Mouse (Mus musculus): Measurements from ENCODE around the gene Kif24. TPM values are rescaled to one million over a fixed set of nuclear protein-coding genes. Genes with fewer than 3 reads are reported as not detected.

Gene Kif24
- 2.9 and 4.1 TPM in 2 replicates for polyA plus RNA-seq (2015; fragmentation: Nextera tagmentation; extraction: Ambion mirVana)

GRCm38 (mm10) chr4:41464345-41465286 lies at the start of gene Kif24, which contains the start of gene Nudt2:
Gene Kif24 (minus strand): TSS chr4:41464887.
Gene Nudt2 (plus strand): TSS chr4:41465151.
- H3K27ac ChIP-seq (replicated peaks) = peak within 1 kb of the TSS; percentile 86
- no peaks in the 10 kb centered on the region for H3K9me3 ChIP-seq
- H3K4me2 ChIP-seq = peak within 1 kb of the TSS; percentile 72
- H3K9ac ChIP-seq = peak within 1 kb of the TSS; percentile 75
- peak; percentile 99 for ATAC-seq (ENCODE audit: low FRiP score, low read depth)
- no peaks in the 10 kb centered on the region for H3K27me3 ChIP-seq
- no peaks in the 10 kb centered on the region for H3K36me3 ChIP-seq
- WGBS = under 1% methylated on average over 70 of the region's 70 CpGs
- H3K4me1 ChIP-seq (replicated peaks) = peaks cover 21% of the 10 kb centered on the region
- peak within 1 kb of the TSS; percentile 65 for H3K4me3 ChIP-seq

- H3K27ac ChIP-seq (replicated peaks) = peak overlapping the region; percentile 23
- H3K4me3 ChIP-seq = no peak overlapping the region
- H3K4me1 ChIP-seq (replicated peaks) = peaks cover 7% of the 10 kb centered on the region
- 0 out of 2 replicates have a peak overlapping the region, but pooled peaks have one; percentile 19 for H3K4me2 ChIP-seq
- ATAC-seq (ENCODE audit: low FRiP score, low read depth) = no peak
- no peak overlapping the region for H3K9ac ChIP-seq
- H3K27me3 ChIP-seq = no peaks in the 10 kb centered on the region
- 0 out of 2 replicates have a peak, but pooled peaks cover 1% of the 10 kb centered on the region for H3K36me3 ChIP-seq
- WGBS = 25% methylated on average over 8 of the region's 8 CpGs
- no peaks in the 10 kb centered on the region for H3K9me3 ChIP-seq
Measured at GRCm38 (mm10) chr4:41513714-41514113, 49.0 kb upstream of the Kif24 start.

GRCm38 (mm10) chr4:41513309-41513708 lies 48.6 kb upstream of the Kif24 start:
- Histone ChIP-seq H3K4me1 (replicated peaks) (peaks cover 7% of the 10 kb centered on the region), H3K4me3 (no peak overlapping the region), H3K4me2 (0 out of 2 replicates have a peak overlapping the region, but pooled peaks have one; percentile 19), H3K9ac (no peak overlapping the region), H3K27me3 (no peaks in the 10 kb centered on the region), H3K27ac (replicated peaks) (peak overlapping the region; percentile 23), H3K9me3 (no peaks in the 10 kb centered on the region), H3K36me3 (no peaks in the 10 kb centered on the region)
- no peak for ATAC-seq (ENCODE audit: low FRiP score, low read depth)
- 31% methylated on average over 4 of the region's 4 CpGs for WGBS

- no peak overlapping the region for H3K9ac ChIP-seq
- no peak overlapping the region for H3K27ac ChIP-seq (replicated peaks)
- 0 out of 2 replicates have a peak, but pooled peaks cover 2% of the 10 kb centered on the region for H3K27me3 ChIP-seq
- H3K36me3 ChIP-seq = no peaks in the 10 kb centered on the region
- WGBS = 46% methylated on average over 7 of the region's 7 CpGs
- peaks cover 27% of the 10 kb centered on the region for H3K4me1 ChIP-seq (replicated peaks)
- H3K9me3 ChIP-seq = no peaks in the 10 kb centered on the region
- ATAC-seq (ENCODE audit: low FRiP score, low read depth) = no peak
- no peak overlapping the region for H3K4me3 ChIP-seq
- peak overlapping the region; percentile 74; the same call in 1 of the 2 replicates for H3K4me2 ChIP-seq
Measured at GRCm38 (mm10) chr4:41507998-41508397, 43.3 kb upstream of the Kif24 start.

GRCm38 (mm10) chr4:41507326-41507924 lies 42.7 kb upstream of the Kif24 start:
- Histone ChIP-seq H3K9me3 (no peaks in the 10 kb centered on the region), H3K4me3 (peak overlapping the region; percentile 47), H3K4me2 (peak overlapping the region; percentile 74), H3K27ac (replicated peaks) (peak overlapping the region; percentile 70), H3K9ac (peak overlapping the region; percentile 62), H3K36me3 (no peaks in the 10 kb centered on the region), H3K27me3 (0 out of 2 replicates have a peak, but pooled peaks cover 2% of the 10 kb centered on the region), H3K4me1 (replicated peaks) (peaks cover 33% of the 10 kb centered on the region)
- ATAC-seq (ENCODE audit: low FRiP score, low read depth) = peak; percentile 12; the same call in 1 of the 2 replicates
- 2% methylated on average over 22 of the region's 22 CpGs for WGBS

- peak; percentile 70 for ATAC-seq (ENCODE audit: low FRiP score, low read depth)
- Histone ChIP-seq H3K9me3 (no peaks in the 10 kb centered on the region), H3K27ac (replicated peaks) (peak overlapping the region; percentile 70), H3K27me3 (0 out of 2 replicates have a peak, but pooled peaks cover 2% of the 10 kb centered on the region), H3K9ac (peak overlapping the region; percentile 62), H3K4me1 (replicated peaks) (peaks cover 38% of the 10 kb centered on the region), H3K4me2 (peak overlapping the region; percentile 74), H3K36me3 (no peaks in the 10 kb centered on the region), H3K4me3 (peak overlapping the region; percentile 47)
- under 1% methylated on average over 29 of the region's 29 CpGs for WGBS
Measured at GRCm38 (mm10) chr4:41506906-41507305, 42.2 kb upstream of the Kif24 start.

- H3K4me1 ChIP-seq (replicated peaks) = peaks cover 40% of the 10 kb centered on the region
- H3K27me3 ChIP-seq = peaks cover 4% of the 10 kb centered on the region; the same call in 1 of the 2 replicates
- no peak for ATAC-seq (ENCODE audit: low FRiP score, low read depth)
- peak overlapping the region; percentile 70; the same call in 1 of the 2 replicates for H3K27ac ChIP-seq (replicated peaks)
- no peaks in the 10 kb centered on the region for H3K9me3 ChIP-seq
- H3K36me3 ChIP-seq = no peaks in the 10 kb centered on the region
- peak overlapping the region; percentile 47; the same call in 1 of the 2 replicates for H3K4me3 ChIP-seq
- peak overlapping the region; percentile 74 for H3K4me2 ChIP-seq
- WGBS = 11% methylated on average over 13 of the region's 13 CpGs
- no peak overlapping the region for H3K9ac ChIP-seq
Measured at GRCm38 (mm10) chr4:41506156-41506555, 41.5 kb upstream of the Kif24 start.

GRCm38 (mm10) chr4:41505131-41505551 lies 40.5 kb upstream of the Kif24 start:
- no peak overlapping the region for H3K4me3 ChIP-seq
- no peak overlapping the region for H3K4me2 ChIP-seq
- peaks cover 40% of the 10 kb centered on the region for H3K4me1 ChIP-seq (replicated peaks)
- WGBS = 55% methylated on average over 11 of the region's 11 CpGs
- no peaks in the 10 kb centered on the region for H3K9me3 ChIP-seq
- H3K27me3 ChIP-seq = peaks cover 14% of the 10 kb centered on the region
- ATAC-seq (ENCODE audit: low FRiP score, low read depth) = no peak
- no peaks in the 10 kb centered on the region for H3K36me3 ChIP-seq
- no peak overlapping the region for H3K27ac ChIP-seq (replicated peaks)
- H3K9ac ChIP-seq = no peak overlapping the region

- Histone ChIP-seq H3K36me3 (no peaks in the 10 kb centered on the region), H3K27ac (replicated peaks) (no peak overlapping the region), H3K4me2 (no peak overlapping the region), H3K4me1 (replicated peaks) (peaks cover 41% of the 10 kb centered on the region), H3K27me3 (peaks cover 22% of the 10 kb centered on the region), H3K9ac (no peak overlapping the region), H3K9me3 (no peaks in the 10 kb centered on the region), H3K4me3 (no peak overlapping the region)
- 67% methylated on average over 5 of the region's 5 CpGs for WGBS
- ATAC-seq (ENCODE audit: low FRiP score, low read depth) = no peak
Measured at GRCm38 (mm10) chr4:41504325-41504724, 39.6 kb upstream of the Kif24 start.

- peak within 1 kb of the TSS; percentile 28 for H3K9ac ChIP-seq
Measured at GRCm38 (mm10) chr4:41502986-41503412, 38.3 kb upstream of the Kif24 start, which contains the start of gene AI464131. Gene AI464131 (minus strand): TSS chr4:41503076.

GRCm38 (mm10) chr4:41502171-41502940 lies 37.7 kb upstream of the Kif24 start:
- H3K9me3 ChIP-seq = no peaks in the 10 kb centered on the region
- peak; percentile 3 for ATAC-seq (ENCODE audit: low FRiP score, low read depth)
- H3K4me3 ChIP-seq = peak overlapping the region; percentile 39
- H3K27ac ChIP-seq (replicated peaks) = peak overlapping the region; percentile 54
- WGBS = 14% methylated on average over 20 of the region's 20 CpGs
- peak overlapping the region; percentile 58 for H3K4me2 ChIP-seq
- peaks cover 34% of the 10 kb centered on the region for H3K27me3 ChIP-seq
- H3K4me1 ChIP-seq (replicated peaks) = peaks cover 53% of the 10 kb centered on the region
- H3K36me3 ChIP-seq = no peaks in the 10 kb centered on the region
- H3K9ac ChIP-seq = peak overlapping the region; percentile 28

More at GRCm38 (mm10) chr4:41502986-41503412, 38.3 kb upstream of the Kif24 start, which contains the start of gene AI464131:
- H3K4me3 ChIP-seq = peak within 1 kb of the TSS; percentile 39
- H3K36me3 ChIP-seq = no peaks in the 10 kb centered on the region
- peak within 1 kb of the TSS; percentile 54 for H3K27ac ChIP-seq (replicated peaks)
- H3K27me3 ChIP-seq = peaks cover 32% of the 10 kb centered on the region
- ATAC-seq (ENCODE audit: low FRiP score, low read depth) = peak; percentile 86
- H3K4me1 ChIP-seq (replicated peaks) = peaks cover 53% of the 10 kb centered on the region
- 2% methylated on average over 17 of the region's 18 CpGs for WGBS
- peak within 1 kb of the TSS; percentile 58 for H3K4me2 ChIP-seq
- no peaks in the 10 kb centered on the region for H3K9me3 ChIP-seq
